ENCODE assay signal across 10 mouse cellular contexts in the genomic region with DNA sequence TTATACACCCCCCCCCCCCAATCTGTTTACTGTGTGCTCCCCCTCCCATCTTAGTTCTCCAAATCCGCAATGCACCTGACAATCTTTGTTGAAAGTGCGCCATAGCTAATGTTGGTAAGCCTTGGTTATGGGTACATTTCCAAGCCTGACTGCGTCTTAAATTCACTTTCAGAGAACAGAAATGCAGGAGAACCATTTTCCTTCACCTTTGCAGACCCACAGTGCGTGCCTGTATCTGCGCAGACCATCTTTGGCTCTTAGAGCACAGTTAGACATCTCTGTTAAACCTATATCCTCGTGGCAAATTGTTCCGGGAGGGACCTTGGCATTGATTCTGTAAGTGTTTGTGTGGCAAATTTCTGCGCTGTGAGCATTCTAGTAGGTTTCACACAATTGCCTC. TPM values are rescaled to one million over a fixed set of nuclear protein-coding genes. Genes with fewer than 3 reads are reported as not detected.
DNase-seq lines count a peak whose midpoint lies in the region; ATAC-seq and TF ChIP-seq lines count a peak whose summit lies in the region.
"Had no signal": no experiment of that assay in that cellular context is flagged by ENCODE, and none has a peak within 500 bp of the region (broad histone marks: within the 10 kb centered on the region; RNA-seq: fewer than 3 reads in every experiment).

No protein-coding gene starts in this region.

- TF ChIP-seq CTCF in lung, postnatal 0 days (IDR thresholded peaks at IDR 0.05): no peak

- H3K36me3 ChIP-seq in lung, embryonic 15.5 days: 0 out of 2 replicates have a peak, but pooled peaks cover 10% of the 10 kb centered on the region
- no peaks in the 10 kb centered on the region for H3K36me3 ChIP-seq in lung, postnatal 0 days (ENCODE audit: insufficient read depth, low read length)
- no peaks in the 10 kb centered on the region for H3K36me3 ChIP-seq in liver, embryonic 16.5 days (ENCODE audit: control insufficient read depth, insufficient read depth)

- H3K27me3 ChIP-seq in lung, embryonic 15.5 days: no peaks in the 10 kb centered on the region
- no peaks in the 10 kb centered on the region for H3K27me3 ChIP-seq in lung, postnatal 0 days (replicated peaks; ENCODE audit: insufficient read depth, low read length)
- no peaks in the 10 kb centered on the region; the same call in 1 of the 2 replicates for H3K27me3 ChIP-seq in liver, embryonic 16.5 days (ENCODE audit: control insufficient read depth, insufficient read depth, low read depth, low read length)
- H3K27me3 ChIP-seq: Patski had no signal

- WGBS in lung, embryonic 15.5 days: 74% methylated on average over 8 of the region's 8 CpGs
- 77% methylated on average over 8 of the region's 8 CpGs for WGBS in lung, postnatal 0 days
- WGBS in liver, embryonic 16.5 days (ENCODE audit: insufficient replicate concordance): 65% methylated on average over 8 of the region's 8 CpGs

- no peak overlapping the region for H3K9ac ChIP-seq in lung, embryonic 15.5 days
- no peak overlapping the region for H3K9ac ChIP-seq in lung, postnatal 0 days (replicated peaks; ENCODE audit: low read depth)
- no peak overlapping the region for H3K9ac ChIP-seq in liver, embryonic 16.5 days (ENCODE audit: low read depth, low read length)

- ATAC-seq in lung, embryonic 15.5 days (ENCODE audit: borderline replicate concordance, extremely low read depth, low FRiP score, low TSS enrichment): no peak
- ATAC-seq in lung, postnatal 0 days: no peak
- no peak for ATAC-seq in liver, embryonic 16.5 days (ENCODE audit: low read depth)
- no peak for ATAC-seq in monocyte, adult 5-6 weeks (replicated peaks; ENCODE audit: insufficient number of reproducible peaks, low FRiP score, low TSS enrichment, poor library complexity, severe bottlenecking)
- ATAC-seq: Patski had no signal

- no peak for TF ChIP-seq EP300 in lung, postnatal 0 days (IDR thresholded peaks at IDR 0.05)

- H3K4me1 ChIP-seq in lung, embryonic 15.5 days: no peaks in the 10 kb centered on the region
- no peaks in the 10 kb centered on the region for H3K4me1 ChIP-seq in lung, postnatal 0 days (ENCODE audit: insufficient read depth, low read depth, low read length)
- no peaks in the 10 kb centered on the region for H3K4me1 ChIP-seq in liver, embryonic 16.5 days (ENCODE audit: control insufficient read depth, low read depth, low read length)

- no peaks in the 10 kb centered on the region for H3K9me3 ChIP-seq in lung, embryonic 15.5 days
- H3K9me3 ChIP-seq in lung, postnatal 0 days (ENCODE audit: low read length): no peaks in the 10 kb centered on the region; the same call in 1 of the 2 replicates
- no peaks in the 10 kb centered on the region for H3K9me3 ChIP-seq in liver, embryonic 16.5 days (replicated peaks; ENCODE audit: control insufficient read depth, low read length)

- H3K4me2 ChIP-seq in lung, embryonic 15.5 days: peak overlapping the region; percentile 83
- H3K4me2 ChIP-seq in lung, postnatal 0 days (replicated peaks; ENCODE audit: low read depth, low read length): no peak overlapping the region
- 0 out of 2 replicates have a peak overlapping the region, but pooled peaks have one; percentile 34 for H3K4me2 ChIP-seq in liver, embryonic 16.5 days (ENCODE audit: low read depth, low read length)

- DNase-seq in cerebellum, postnatal 25 days: peak; percentile 24 to 45
- DNase-seq in cerebellum, adult 11-12 months: no peak
- DNase-seq in lung, postnatal 0 days (ENCODE audit: low spot score): no peak
- DNase-seq in embryo, embryonic 11 days: no peak
- no peak for DNase-seq in left cerebral cortex, adult 18-20 months (ENCODE audit: low spot score in 2 of 2)
- DNase-seq: lung, postnatal 14 days had no signal

- no peak overlapping the region for H3K4me3 ChIP-seq in lung, embryonic 15.5 days
- no peak overlapping the region for H3K4me3 ChIP-seq in lung, postnatal 0 days (ENCODE audit: low read depth, low read length)
- H3K4me3 ChIP-seq in liver, embryonic 16.5 days (ENCODE audit: low read depth, low read length): no peak overlapping the region

- H3K27ac ChIP-seq in lung, embryonic 15.5 days: no peak overlapping the region
- no peak overlapping the region for H3K27ac ChIP-seq in lung, postnatal 0 days (ENCODE audit: low read length)
- H3K27ac ChIP-seq in liver, embryonic 16.5 days (ENCODE audit: low read length): no peak overlapping the region

RNA-seq across cellular contexts. Expression of a gene that starts 0.5 kb away (rescaled TPM):
- polyA plus RNA-seq in lung, embryonic 15.5 days (2015; fragmentation: Nextera tagmentation; extraction: Ambion mirVana): 2.5 and 3.2 TPM in 2 replicates
- 0.75 and 0.93 TPM in 2 replicates for polyA plus RNA-seq in lung, postnatal 0 days (2015; fragmentation: Nextera tagmentation; extraction: Ambion mirVana)
- 0.13 and 0.21 TPM in 2 replicates for polyA plus RNA-seq in liver, embryonic 16.5 days (2015; fragmentation: Nextera tagmentation; extraction: Ambion mirVana)
- total RNA-seq in monocyte, adult 5-6 weeks (2017): 0.58 TPM in 1 of 3 replicates, not detected in the others
- total RNA-seq in left cerebral cortex, adult 18-20 months (2021): 100 to 1,000 TPM; 351 to 372 TPM
- polyA plus RNA-seq: Patski had no signal

Comparison
In these comparisons a context has a peak if more than half of its experiments do, and no peak if none do; other contexts are left out.
1. DNase-seq: peak in cerebellum, postnatal 25 days (2 of 2); none in cerebellum, adult 11-12 months (single experiment), lung, postnatal 0 days (single experiment), embryo, embryonic 11 days (single experiment) and left cerebral cortex, adult 18-20 months (0 of 2).